Mouse (Mus musculus) neural tube, embryonic 10.5 days (tissue): ENCODE measurements at regions not wholly inside any gene's neighbourhood (a gene's known extent, or its start where the extent isn't known, plus 50 kb on each side); places are given as distances from the start of the nearest gene placed in this dataset.

ENCODE experiments used
- DNase-seq: peaks from one replicate; pipeline ENCODE4 v3.0.0-alpha.2; 2017; ENCODE audit warnings: low spot score; ENCODE audit errors: extremely low spot score

- DNase-seq: no peak
Observed at GRCm38 (mm10) chr6:143482272-143482671, 315.3 kb downstream of the Etnk1 start.

GRCm38 (mm10) chr6:143482868-143483267 is 315.8 kb downstream of the Etnk1 start:
- DNase-seq: no peak

GRCm38 (mm10) chr6:143484941-143485340 is 317.9 kb downstream of the Etnk1 start:
- DNase-seq: no peak

GRCm38 (mm10) chr6:143487003-143487402 is 320.0 kb downstream of the Etnk1 start:
- DNase-seq: no peak

- DNase-seq: no peak
Observed at GRCm38 (mm10) chr6:143490019-143490418, 323.0 kb downstream of the Etnk1 start.

GRCm38 (mm10) chr6:143491380-143491779 is 324.4 kb downstream of the Etnk1 start:
- DNase-seq: no peak

- DNase-seq: no peak
Observed at GRCm38 (mm10) chr6:143493543-143493942, 326.5 kb downstream of the Etnk1 start.

- no peak for DNase-seq
Observed at GRCm38 (mm10) chr6:143494341-143494740, 327.3 kb downstream of the Etnk1 start.

- no peak for DNase-seq
Observed at GRCm38 (mm10) chr6:143494886-143495285, 327.9 kb downstream of the Etnk1 start.

GRCm38 (mm10) chr6:143498764-143499163 is 331.7 kb downstream of the Etnk1 start:
- DNase-seq: no peak

- peak; percentile 15 for DNase-seq
Observed at GRCm38 (mm10) chr6:143499259-143500043, 332.4 kb downstream of the Etnk1 start.

GRCm38 (mm10) chr6:143502803-143503202 is 335.8 kb downstream of the Etnk1 start:
- DNase-seq: no peak

GRCm38 (mm10) chr6:143503953-143504352 is 336.9 kb downstream of the Etnk1 start:
- DNase-seq: no peak

GRCm38 (mm10) chr6:143513459-143513858 is 346.4 kb downstream of the Etnk1 start:
- no peak for DNase-seq

- no peak for DNase-seq
Observed at GRCm38 (mm10) chr6:143515137-143515536, 348.1 kb downstream of the Etnk1 start.

GRCm38 (mm10) chr6:143516746-143517145 is 349.7 kb downstream of the Etnk1 start:
- no peak for DNase-seq

- DNase-seq: no peak
Observed at GRCm38 (mm10) chr6:143518476-143518875, 351.5 kb downstream of the Etnk1 start.

GRCm38 (mm10) chr6:143519668-143520067 is 352.6 kb downstream of the Etnk1 start:
- DNase-seq: no peak

GRCm38 (mm10) chr6:143525092-143525491 is 358.1 kb downstream of the Etnk1 start:
- DNase-seq: no peak

GRCm38 (mm10) chr6:143528898-143529297 is 361.9 kb downstream of the Etnk1 start:
- DNase-seq: peak; percentile 9

- peak; percentile 13 for DNase-seq
Observed at GRCm38 (mm10) chr6:143530372-143531224, 363.6 kb downstream of the Etnk1 start.

- peak; percentile 22 for DNase-seq
Observed at GRCm38 (mm10) chr6:143531477-143531876, 364.5 kb downstream of the Etnk1 start.
